Mouse (Mus musculus) midbrain, embryonic 11.5 days (tissue): ENCODE data around the gene C1qtnf1. TPM values are rescaled to one million over a fixed set of nuclear protein-coding genes. Genes with fewer than 3 reads are reported as not detected.

Experiments used
- ATAC-seq: fragments of 200-750 bp; cut with Nextera tagmentation; 2 replicates; pipeline ENCODE4 v1.8.0; 2017; ENCODE audit warnings: moderate TSS enrichment, moderate library complexity; ENCODE audit not compliant: low FRiP score
- DNase-seq: peaks from one replicate; pipeline ENCODE4 v3.0.0; 2015; ENCODE audit warnings: low spot score; ENCODE audit errors: missing footprints
- H3K27ac ChIP-seq: fragments of 300-500 bp; sonication (generic); 2 replicates; pipeline ENCODE4 v1.5.1; 2014; ENCODE audit warnings: low read depth, low read length
- H3K27me3 ChIP-seq: fragments of 300-500 bp; sonication (generic); 2 replicates; pipeline ENCODE4 v1.6.1; 2014; ENCODE audit warnings: mild to moderate bottlenecking, low read length, moderate library complexity, mixed read lengths; ENCODE audit not compliant: control insufficient read depth, insufficient read depth
- H3K36me3 ChIP-seq: fragments of 300-500 bp; sonication (generic); 2 replicates; pipeline ENCODE4 v1.6.1; 2014; ENCODE audit warnings: mild to moderate bottlenecking, low read length, moderate library complexity, mixed read lengths; ENCODE audit not compliant: control insufficient read depth, insufficient read depth
- H3K4me1 ChIP-seq: fragments of 300-500 bp; sonication (generic); 2 replicates; pipeline ENCODE4 v1.6.1; 2014; ENCODE audit warnings: low read length; ENCODE audit not compliant: control insufficient read depth, insufficient read depth
- H3K4me2 ChIP-seq: fragments of 300-500 bp; sonication (generic); 2 replicates; pipeline ENCODE4 v1.6.1; 2014; ENCODE audit warnings: mild to moderate bottlenecking, moderate library complexity
- H3K4me3 ChIP-seq: fragments of 300-500 bp; sonication (generic); 2 replicates; pipeline ENCODE4 v1.5.1; 2014; ENCODE audit warnings: low read depth, low read length
- H3K9ac ChIP-seq: fragments of 300-500 bp; sonication (generic); 2 replicates; pipeline ENCODE4 v1.6.1; 2014; ENCODE audit warnings: low read length
- H3K9me3 ChIP-seq: fragments of 300-500 bp; sonication (generic); 2 replicates; pipeline ENCODE4 v1.6.1; 2016; ENCODE audit warnings: low read length; ENCODE audit not compliant: control insufficient read depth
- WGBS: fragments of 180-500 bp; shearing (Covaris S2); extraction: QIAGEN DNeasy Blood & Tissue Kit; methylation state at CpG from one replicate; pipeline ENCODE4 v1.1.7; 2014; 5-methylcytosine and 5-hydroxymethylcytosine counted together
- polyA plus RNA-seq: library from polyadenylated mRNA; unstranded; fragments of >200 nt; fragmentation: Nextera tagmentation; extraction: Ambion mirVana; gene quantifications from 2 replicates; pipeline ENCODE4 v1.2.1, GENCODE M21; 2014

C1qtnf1 gene
- polyA plus RNA-seq, 1 experiment from 2014 or later: 2.6 TPM

DNA sequence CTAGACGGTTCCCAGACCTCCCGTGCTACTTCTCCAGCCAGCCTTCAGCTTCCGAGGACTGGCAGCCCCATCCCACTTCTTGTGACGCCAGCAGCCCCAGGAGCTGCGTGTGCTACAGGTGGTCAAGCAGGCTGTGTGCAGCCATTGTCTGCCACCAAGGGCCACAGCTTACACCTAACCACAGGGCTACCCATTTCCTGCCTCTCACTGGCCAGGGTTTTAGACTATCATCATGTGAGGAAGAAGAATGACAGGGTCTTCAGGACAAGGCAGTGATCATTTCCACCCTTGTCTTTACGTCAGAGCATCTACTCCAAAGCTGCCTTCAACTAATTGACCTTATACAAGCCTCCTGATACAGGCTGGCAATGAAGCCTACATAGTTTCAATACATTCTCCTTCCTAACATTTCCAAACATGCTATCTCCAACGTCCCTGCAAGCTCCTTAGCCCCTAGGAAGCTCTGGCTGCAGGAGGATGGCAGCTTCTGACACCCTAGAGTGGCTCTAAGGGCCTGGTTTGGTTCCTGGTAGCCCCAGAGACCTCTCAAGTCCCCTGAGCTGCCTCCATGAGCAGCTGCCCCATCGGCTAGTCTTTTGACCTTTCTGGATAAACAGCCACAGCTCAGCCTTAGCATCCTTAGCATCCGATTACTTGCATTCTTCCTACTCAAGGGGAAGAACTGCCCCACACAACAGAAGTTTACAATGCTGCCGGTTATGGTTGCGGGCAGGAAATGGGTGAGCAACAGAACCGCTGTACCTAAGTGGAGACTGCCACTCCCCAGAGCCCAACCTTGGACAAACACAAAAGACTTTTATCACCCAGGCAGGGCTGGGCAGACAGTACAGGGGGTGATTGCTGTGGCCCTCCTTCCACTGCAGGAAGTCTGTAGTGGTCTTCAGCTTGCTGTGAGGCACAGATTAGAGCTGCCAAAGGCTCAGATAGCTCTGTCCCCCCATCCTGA is 18.6 kb upstream of the C1qtnf1 start:
- no peaks in the 10 kb centered on the region for H3K27me3 ChIP-seq
- no peak for DNase-seq
- no peaks in the 10 kb centered on the region for H3K4me1 ChIP-seq
- H3K9me3 ChIP-seq: no peaks in the 10 kb centered on the region
- no peak overlapping the region for H3K9ac ChIP-seq
- no peak overlapping the region for H3K27ac ChIP-seq
- H3K36me3 ChIP-seq: peaks cover 4% of the 10 kb centered on the region
- no peak overlapping the region for H3K4me3 ChIP-seq
- H3K4me2 ChIP-seq: no peak overlapping the region
- 87% methylated on average over 12 of the region's 12 CpGs for WGBS
- no peak for ATAC-seq

DNA sequence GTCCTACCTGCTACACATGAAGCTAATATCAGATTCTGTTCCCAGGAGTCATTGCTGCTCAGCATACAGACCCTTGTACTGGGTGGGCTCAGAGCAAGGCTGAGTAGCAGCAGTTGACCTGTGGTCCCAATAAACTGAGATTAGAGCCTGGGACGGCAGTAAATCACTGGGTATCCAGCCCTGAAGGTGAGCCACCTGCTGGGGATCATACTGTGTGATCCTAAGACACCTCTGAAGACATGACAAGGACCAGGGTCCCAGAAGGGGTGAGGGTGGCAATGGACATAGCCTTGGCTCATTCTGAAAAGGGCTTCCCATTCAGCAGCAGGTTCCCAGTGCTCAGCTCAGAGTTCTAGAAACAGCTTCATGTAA is 17.9 kb upstream of the C1qtnf1 start:
- H3K36me3 ChIP-seq: peaks cover 4% of the 10 kb centered on the region
- no peak overlapping the region for H3K4me3 ChIP-seq
- WGBS: 77% methylated on average over 1 of the region's 1 CpGs
- ATAC-seq (no peak), DNase-seq (no peak)
- H3K9me3 ChIP-seq: no peaks in the 10 kb centered on the region
- H3K9ac ChIP-seq: no peak overlapping the region
- H3K4me1 ChIP-seq: no peaks in the 10 kb centered on the region
- no peak overlapping the region for H3K4me2 ChIP-seq
- H3K27me3 ChIP-seq: no peaks in the 10 kb centered on the region
- H3K27ac ChIP-seq: no peak overlapping the region

DNA sequence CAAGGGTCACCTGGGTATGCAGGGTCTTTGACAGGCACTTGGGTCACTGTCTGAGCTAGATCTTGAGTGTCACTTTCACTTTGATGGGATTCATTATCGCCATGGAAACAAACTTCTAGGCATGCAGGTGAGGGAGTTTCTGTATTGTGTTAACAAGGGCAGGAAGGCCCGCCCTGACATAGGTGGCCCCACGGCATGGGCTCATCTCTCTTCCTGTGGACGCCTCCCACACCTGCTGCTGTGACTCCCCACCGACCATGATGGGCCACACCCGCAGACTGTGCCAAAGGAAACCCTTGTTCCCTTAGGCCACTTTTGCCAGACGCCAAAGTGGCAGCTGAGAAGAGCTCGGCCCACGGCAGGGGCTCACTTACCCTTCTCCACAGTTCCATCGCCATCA is 17.5 kb upstream of the C1qtnf1 start:
- WGBS: 93% methylated on average over 10 of the region's 10 CpGs
- H3K36me3 ChIP-seq: peaks cover 4% of the 10 kb centered on the region
- DNase-seq: no peak
- no peak for ATAC-seq
- H3K4me3 ChIP-seq: no peak overlapping the region
- H3K9ac ChIP-seq: no peak overlapping the region
- H3K4me2 ChIP-seq: no peak overlapping the region
- H3K9me3 ChIP-seq: no peaks in the 10 kb centered on the region
- no peaks in the 10 kb centered on the region for H3K4me1 ChIP-seq
- H3K27me3 ChIP-seq: no peaks in the 10 kb centered on the region
- H3K27ac ChIP-seq: no peak overlapping the region

DNA sequence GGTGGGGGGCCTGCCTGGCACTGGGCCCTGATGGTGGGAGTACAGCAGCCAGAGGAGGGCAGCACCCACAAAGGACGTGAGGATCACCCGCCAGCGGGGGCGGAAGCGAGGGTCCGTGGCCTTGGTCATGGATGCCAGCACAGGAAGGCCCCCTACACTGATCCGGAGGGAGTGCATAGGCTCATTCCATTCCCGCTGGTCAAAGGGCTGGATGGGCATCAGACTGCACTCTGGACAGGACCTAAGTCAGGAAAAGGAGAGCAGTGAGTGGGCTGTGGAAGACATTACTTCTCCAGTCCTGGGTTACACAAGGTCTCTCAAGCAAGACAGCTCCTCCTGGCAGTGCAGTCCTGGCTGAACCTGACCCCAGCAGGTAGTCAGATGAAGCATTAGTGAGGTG is 16.7 kb upstream of the C1qtnf1 start:
- Histone ChIP-seq H3K4me3 (no peak overlapping the region), H3K27ac (no peak overlapping the region), H3K27me3 (no peaks in the 10 kb centered on the region), H3K9me3 (no peaks in the 10 kb centered on the region), H3K4me1 (no peaks in the 10 kb centered on the region), H3K4me2 (no peak overlapping the region), H3K36me3 (peaks cover 4% of the 10 kb centered on the region), H3K9ac (no peak overlapping the region)
- DNase-seq (no peak), ATAC-seq (no peak)
- 90% methylated on average over 8 of the region's 8 CpGs for WGBS

DNA sequence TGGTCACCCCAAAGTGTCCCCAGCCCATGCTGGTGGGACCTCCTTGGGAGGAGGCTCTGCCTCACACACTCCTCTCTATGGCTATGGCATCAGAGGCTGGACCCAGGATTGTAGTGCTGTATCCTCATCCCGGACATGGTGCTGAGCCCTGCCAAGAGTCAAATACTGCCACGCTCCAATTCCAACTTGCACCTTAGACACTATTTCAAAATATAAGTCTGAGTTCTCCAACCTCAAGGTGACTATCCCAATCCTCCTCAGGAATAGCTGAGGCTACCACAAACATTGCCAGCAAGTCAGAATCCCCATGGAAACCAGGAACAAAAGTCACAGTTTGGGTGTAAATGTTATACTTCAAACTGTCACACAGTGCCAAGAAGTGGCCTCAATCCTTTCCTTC is 15.4 kb upstream of the C1qtnf1 start:
- Histone ChIP-seq H3K4me2 (no peak overlapping the region), H3K27me3 (no peaks in the 10 kb centered on the region), H3K9ac (no peak overlapping the region), H3K27ac (no peak overlapping the region), H3K9me3 (no peaks in the 10 kb centered on the region), H3K4me1 (no peaks in the 10 kb centered on the region; the same call in 1 of the 2 replicates), H3K4me3 (no peak overlapping the region), H3K36me3 (peaks cover 4% of the 10 kb centered on the region; the same call in 1 of the 2 replicates)
- 95% methylated on average over 2 of the region's 2 CpGs for WGBS
- ATAC-seq (no peak), DNase-seq (no peak)

DNA sequence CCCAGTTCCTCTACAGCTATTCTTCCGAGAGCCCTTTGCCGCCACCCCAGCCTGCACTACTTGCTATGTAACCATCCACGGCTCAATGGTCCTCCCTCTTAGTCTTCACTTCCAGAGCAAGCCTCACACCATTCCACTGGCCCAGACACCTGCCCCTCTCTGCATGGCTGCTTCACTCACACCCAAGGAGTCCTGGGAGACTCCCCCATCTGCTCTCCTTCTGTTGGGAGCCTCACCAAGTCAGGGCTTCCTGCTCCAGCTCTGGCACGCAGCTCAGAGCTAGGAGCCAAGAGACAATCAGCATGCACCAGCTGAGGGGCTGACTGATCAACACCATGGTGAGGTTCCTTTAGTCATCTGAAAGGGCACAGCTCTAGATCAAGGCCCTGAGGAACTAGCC is 14.9 kb upstream of the C1qtnf1 start:
- peaks cover 4% of the 10 kb centered on the region; the same call in 1 of the 2 replicates for H3K36me3 ChIP-seq
- no peaks in the 10 kb centered on the region for H3K27me3 ChIP-seq
- no peak overlapping the region for H3K4me3 ChIP-seq
- WGBS: 92% methylated on average over 4 of the region's 4 CpGs
- no peak overlapping the region for H3K9ac ChIP-seq
- H3K27ac ChIP-seq: no peak overlapping the region
- H3K4me2 ChIP-seq: no peak overlapping the region
- ATAC-seq (no peak), DNase-seq (no peak)
- H3K9me3 ChIP-seq: no peaks in the 10 kb centered on the region
- H3K4me1 ChIP-seq: peaks cover 4% of the 10 kb centered on the region

DNA sequence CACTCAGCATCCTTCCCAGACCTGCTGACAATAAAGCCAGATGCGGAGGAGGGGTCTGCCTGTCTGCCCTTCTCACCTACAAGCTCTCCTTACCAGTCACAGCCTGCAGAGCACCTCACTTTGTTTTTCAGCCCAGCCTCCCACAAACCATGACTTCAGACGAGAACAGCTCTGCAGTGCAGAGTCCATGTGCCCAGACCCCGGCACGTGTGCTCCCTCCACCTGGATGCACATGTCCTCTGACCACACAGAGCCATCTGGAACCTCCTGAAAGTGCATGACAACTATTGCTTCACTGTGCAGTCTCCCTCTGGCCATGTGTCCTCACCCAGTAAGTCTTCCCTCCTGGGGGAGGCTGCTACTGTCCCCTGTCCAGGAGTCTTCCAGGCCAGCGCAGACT is 13.7 kb upstream of the C1qtnf1 start:
- Histone ChIP-seq H3K4me2 (no peak overlapping the region), H3K27ac (no peak overlapping the region), H3K4me3 (no peak overlapping the region), H3K36me3 (no peaks in the 10 kb centered on the region; the same call in 1 of the 2 replicates), H3K9ac (no peak overlapping the region), H3K27me3 (no peaks in the 10 kb centered on the region), H3K9me3 (no peaks in the 10 kb centered on the region), H3K4me1 (peaks cover 8% of the 10 kb centered on the region)
- no peak for DNase-seq
- no peak for ATAC-seq
- WGBS: 88% methylated on average over 5 of the region's 5 CpGs

DNA sequence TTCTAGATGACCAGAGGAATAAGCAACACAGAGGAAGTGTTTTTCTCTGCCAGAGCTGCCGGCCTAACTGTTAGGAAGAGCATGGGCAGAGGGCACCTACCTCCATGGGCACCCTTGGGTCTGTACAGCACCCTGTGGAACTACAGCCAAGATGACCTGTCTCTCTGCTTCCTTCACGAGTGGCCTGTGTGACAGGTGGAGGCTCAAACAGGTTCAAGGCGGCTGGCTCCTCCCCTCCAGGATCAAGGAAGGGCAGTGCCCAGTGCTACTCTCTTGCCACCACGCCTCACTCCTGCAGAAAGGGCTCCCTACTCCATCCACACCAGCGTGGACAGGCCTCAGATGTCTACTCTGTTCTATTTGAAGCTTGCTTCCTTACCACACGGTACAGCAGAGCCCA is 12.4 kb upstream of the C1qtnf1 start:
- no peaks in the 10 kb centered on the region for H3K27me3 ChIP-seq
- no peak for DNase-seq
- ATAC-seq: no peak
- no peak overlapping the region for H3K4me3 ChIP-seq
- no peaks in the 10 kb centered on the region for H3K9me3 ChIP-seq
- no peak overlapping the region for H3K27ac ChIP-seq
- no peak overlapping the region for H3K9ac ChIP-seq
- WGBS: 83% methylated on average over 6 of the region's 6 CpGs
- peaks cover 14% of the 10 kb centered on the region for H3K4me1 ChIP-seq
- no peak overlapping the region for H3K4me2 ChIP-seq
- H3K36me3 ChIP-seq: no peaks in the 10 kb centered on the region; the same call in 1 of the 2 replicates

DNA sequence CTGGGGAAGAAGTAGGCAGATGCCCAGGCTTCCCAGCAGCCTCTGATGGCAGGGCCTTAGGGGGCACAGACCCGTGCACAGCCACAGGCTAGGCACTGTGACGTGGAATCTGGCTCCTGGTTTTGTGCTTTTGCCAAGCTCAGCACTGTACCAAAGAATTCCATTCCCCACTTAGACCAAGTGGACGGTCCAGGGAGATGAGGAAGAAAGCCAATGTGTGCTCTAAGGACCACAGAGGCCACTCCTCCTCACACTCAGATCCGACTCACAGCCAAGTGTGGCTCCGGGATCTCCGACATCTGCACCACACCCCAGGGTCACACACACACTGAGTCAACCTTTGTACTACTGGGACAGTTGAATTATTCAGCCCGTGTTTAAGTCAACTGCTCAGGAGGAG is 12.0 kb upstream of the C1qtnf1 start:
- no peaks in the 10 kb centered on the region for H3K27me3 ChIP-seq
- 88% methylated on average over 7 of the region's 7 CpGs for WGBS
- no peak for ATAC-seq
- H3K4me3 ChIP-seq: no peak overlapping the region
- no peaks in the 10 kb centered on the region; the same call in 1 of the 2 replicates for H3K36me3 ChIP-seq
- H3K9me3 ChIP-seq: no peaks in the 10 kb centered on the region
- no peak for DNase-seq
- H3K4me2 ChIP-seq: no peak overlapping the region
- H3K27ac ChIP-seq: no peak overlapping the region
- H3K9ac ChIP-seq: no peak overlapping the region
- peaks cover 14% of the 10 kb centered on the region for H3K4me1 ChIP-seq
